Mouse (Mus musculus): ENCODE results near the gene Prdm4. TPM values are rescaled to one million over a fixed set of nuclear protein-coding genes. Genes with fewer than 3 reads are reported as not detected.
A peak's percentile ranks its signal among the peaks of the same experiment; 100 is the strongest.

Gene Prdm4
- total RNA-seq, 1 experiment from 2014 or later, result 16.1 TPM

DNA sequence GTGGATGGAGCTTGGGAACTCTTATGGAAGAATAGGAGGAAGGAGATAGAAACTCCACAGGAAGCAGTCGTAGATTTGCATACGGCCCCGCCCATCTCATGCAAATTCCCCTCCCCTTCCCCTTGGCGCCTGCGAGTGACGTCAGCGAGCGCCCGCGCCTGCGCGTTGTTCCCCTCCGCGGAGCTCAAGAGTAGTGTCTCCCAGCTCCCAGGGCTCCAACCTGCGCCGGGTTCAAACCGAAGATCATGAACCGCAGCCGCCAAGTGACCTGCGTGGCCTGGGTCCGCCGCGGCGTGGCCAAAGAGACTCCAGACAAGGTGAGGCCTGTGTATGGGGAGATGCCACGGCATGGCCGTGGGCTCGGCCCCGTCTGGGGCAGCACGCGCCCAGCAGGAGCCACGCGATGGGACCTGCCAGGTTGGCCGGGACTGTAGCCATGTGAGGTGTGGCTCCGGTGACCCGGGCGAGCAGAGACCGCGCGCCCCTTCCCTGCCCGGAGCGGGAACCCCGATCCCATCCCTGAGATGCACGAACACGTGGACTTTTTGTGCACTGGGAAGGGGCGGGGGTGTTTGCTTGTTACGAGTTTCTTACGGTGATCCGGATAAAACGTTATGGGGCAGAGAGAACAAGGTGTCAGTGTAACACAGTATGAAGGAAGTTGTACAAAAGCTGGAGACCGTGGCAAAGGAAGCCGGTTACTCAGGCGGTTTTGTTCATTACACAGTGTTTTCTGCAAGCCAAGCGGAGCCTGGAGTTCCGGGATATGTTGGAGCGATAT lies 45.1 kb downstream of the Prdm4 start:
- peak; percentile 95 for DNase-seq

DNA sequence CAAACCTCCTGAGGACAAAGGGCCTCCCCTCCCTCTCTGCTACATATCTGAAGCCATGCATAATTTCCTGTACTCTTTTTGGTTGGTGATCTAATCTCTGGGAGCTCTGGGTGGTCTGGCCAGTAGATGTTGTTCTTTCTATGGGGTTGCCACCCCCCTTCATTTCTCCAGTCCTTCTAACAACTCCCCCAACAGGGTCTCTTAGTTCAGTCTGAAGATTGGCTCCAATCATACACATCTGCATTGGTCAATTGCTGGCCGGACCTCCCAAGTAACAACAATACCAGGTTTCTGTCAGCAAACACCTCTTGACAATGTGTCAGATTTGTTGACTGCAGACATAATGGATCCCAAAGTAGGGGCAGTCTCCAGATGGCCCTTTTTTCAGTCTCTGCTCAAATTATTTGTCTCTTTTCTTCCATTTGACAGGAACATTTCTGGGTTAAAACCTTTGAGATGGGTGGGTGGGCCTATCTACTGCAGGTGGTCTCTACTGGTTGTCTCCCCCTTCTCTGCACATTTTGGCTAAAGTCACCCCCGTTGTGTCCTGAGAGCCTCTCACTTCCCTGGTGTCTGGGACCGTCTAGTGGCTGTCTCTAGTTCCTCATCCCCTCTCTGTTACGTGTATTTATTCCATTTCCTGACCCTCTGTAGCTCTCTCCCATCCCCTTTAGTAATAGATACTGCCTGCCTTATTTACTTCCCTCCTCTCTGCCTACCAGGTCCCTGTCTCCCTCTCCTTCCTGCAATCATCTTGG lies 70.7 kb downstream of the Prdm4 start:
- no peak for DNase-seq

Other genes with a start within 250 kb of the Prdm4 start
- 22.6 and 23.5 TPM in 2 replicates for gene Pwp1, start 87.6 kb downstream of the Prdm4 start, total RNA-seq (2021)
- not detected in 2 replicates for gene Ascl4, start 10.5 kb upstream of the Prdm4 start, total RNA-seq (2021)
- gene Rtcb, start 40.7 kb upstream of the Prdm4 start, total RNA-seq (2021), result 106 and 127 TPM in 2 replicates
- gene Bpifc, start 94.8 kb upstream of the Prdm4 start, total RNA-seq (2021), result 1.4 and 2.2 TPM in 2 replicates
- 25.2 and 32.5 TPM in 2 replicates for gene Fbxo7, start 104.8 kb upstream of the Prdm4 start, total RNA-seq (2021)

All from adrenal gland, postnatal 25 days (tissue).